Mouse (Mus musculus): ENCODE data around the gene Aamp.

Aamp gene

DNA sequence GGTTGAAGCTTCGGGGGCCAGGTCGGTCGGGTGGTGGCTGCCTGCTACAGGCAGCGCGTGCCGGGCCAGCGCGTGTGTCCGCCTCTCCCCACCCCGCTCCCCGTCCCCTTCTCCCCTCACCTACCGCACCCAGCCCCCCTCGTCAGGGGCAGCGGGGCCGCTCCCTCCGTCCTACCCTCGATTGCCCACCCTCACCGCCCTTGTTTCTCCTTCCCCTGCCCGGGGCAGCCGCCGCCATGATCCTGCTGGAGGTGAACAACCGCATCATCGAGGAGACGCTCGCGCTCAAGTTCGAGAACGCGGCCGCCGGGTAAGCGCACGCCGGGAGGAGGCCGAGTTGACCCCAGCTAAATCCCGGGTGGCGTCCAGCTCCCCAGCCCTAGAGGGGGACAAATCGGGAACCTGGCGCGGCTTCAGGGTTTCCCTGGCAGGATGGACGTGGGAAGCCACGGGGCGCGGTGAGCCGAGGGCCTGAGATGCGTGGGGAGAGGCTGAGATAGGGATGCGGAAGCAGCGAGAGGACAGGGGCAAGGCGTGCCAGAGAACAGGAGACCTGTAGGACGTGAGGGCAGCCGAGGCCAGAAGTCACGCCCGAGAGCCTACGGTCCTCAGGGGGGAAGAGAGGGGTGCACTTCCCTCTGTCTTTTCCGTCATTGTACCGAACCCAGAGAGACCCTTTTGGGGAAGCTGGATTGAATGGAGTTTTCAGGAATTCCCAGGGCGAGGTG lies 47.8 kb downstream of the Aamp start:
- no peak for DNase-seq (ENCODE audit: low read depth, low spot score)

DNA sequence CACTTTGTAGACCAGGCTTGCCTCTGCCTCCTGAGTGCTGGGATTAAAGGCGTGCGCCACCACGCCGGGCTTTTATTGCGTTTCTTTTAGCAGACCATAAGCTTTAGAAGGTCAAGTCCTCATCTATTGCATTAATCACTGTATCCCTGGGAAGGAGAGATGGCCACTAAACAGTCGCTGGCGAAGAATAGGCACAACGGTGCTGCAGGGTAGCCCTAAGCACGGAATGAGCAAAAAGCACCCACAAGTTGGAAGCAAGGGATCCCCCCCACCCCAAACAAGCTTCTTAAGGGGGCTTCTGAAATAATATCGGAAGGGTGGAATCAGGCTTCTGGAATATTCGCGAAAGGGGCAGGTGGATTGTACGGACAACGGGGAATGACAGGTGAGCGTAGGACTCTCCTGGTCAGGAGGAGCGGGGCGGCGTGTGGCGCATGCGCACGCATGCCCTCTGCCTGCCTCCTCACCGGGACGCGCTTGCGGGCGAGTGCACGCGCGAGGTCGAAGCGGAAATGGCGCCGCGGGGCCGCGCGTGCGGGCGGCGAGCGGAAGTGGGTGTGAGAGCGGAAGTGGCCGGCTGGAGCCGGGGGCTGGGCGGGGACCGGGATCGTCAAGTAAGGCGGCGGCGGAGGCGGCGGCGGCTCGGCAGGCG lies 48.5 kb downstream of the Aamp start, which contains the start of gene Arpc2:
Gene Arpc2 (plus strand): TSS at position 147 of the 652 bp plus-strand sequence.
- DNase-seq (ENCODE audit: low read depth, low spot score) = peak; percentile 92

DNA sequence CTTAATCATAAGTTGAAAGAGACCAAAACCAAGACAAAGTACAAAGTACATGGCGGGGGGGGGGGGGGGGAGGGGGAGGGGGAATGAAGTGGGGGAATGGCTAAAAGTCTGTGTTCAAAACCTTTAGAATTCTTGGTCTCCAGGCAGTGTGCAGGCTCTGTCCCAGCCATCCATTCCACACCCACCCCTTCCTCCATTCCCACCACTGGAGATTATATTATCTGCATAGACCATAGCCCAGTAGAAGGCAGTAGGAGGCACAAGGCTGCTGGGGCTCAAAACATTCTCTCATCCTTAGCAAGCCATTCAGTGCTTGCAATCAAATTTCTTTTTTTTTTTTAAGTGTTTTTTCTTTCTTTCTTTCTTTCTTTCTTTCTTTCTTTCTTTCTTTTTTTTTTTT lies 53.5 kb downstream of the Aamp start:
- DNase-seq (ENCODE audit: low read depth, low spot score) = no peak

DNA sequence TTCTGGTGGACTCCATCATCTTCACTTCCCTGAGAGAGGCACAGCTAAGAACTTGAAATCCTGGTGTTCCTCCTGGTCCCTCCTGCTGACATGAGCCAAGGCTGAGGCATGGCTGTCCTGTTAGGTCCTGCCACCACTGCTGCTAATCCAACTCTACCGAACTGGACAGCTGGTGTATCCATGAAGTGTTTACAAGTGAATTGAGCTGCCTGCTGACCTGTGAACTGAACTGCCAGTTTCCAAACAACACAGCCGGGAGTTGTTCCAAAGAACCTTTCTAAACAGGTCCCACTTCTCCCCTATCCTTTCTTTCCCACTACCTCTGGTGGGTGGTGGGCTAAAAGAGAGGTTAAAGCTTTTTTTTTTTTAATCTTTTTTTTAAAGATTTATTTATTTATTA lies 54.6 kb downstream of the Aamp start:
- no peak for DNase-seq (ENCODE audit: low read depth, low spot score)

Measured in retina, adult 2 months (tissue).